Mouse (Mus musculus): Measurements from ENCODE around the gene Edil3. TPM values are rescaled to one million over a fixed set of nuclear protein-coding genes. Genes with fewer than 3 reads are reported as not detected.

Edil3 gene
- polyA plus RNA-seq, 1 experiment from 2014 or later, result 11.6 TPM

DNA sequence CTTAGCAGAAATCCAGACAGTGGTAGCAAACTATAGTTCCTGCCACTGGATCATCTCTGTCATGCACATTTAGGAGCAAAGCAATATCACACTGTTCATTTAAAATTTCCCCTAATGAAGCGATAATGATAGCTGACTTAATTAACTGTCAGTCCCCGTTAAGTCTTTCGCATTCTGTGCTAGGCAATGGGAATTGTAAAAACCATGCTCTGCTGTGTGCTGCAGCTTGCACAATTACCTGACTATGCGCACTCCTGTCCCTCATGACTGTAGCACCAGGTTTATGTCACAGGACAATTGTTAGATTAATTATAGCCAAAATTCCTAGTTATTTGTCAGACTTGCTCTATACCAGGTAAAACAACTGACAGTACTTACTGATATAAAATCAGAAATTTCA lies 348.8 kb downstream of the Edil3 start:
- Histone ChIP-seq H3K4me3 (no peak overlapping the region), H3K27me3 (ENCODE audit: insufficient read depth, poor library complexity, severe bottlenecking) (no peaks in the 10 kb centered on the region), H3K4me1 (no peaks in the 10 kb centered on the region), H3K9me3 (no peaks in the 10 kb centered on the region), H3K36me3 (no peaks in the 10 kb centered on the region), H3K27ac (no peak overlapping the region)
- WGBS, result 94% methylated on average over 4 of the region's 4 CpGs
- DNase-seq (ENCODE audit: low spot score), result no peak

DNA sequence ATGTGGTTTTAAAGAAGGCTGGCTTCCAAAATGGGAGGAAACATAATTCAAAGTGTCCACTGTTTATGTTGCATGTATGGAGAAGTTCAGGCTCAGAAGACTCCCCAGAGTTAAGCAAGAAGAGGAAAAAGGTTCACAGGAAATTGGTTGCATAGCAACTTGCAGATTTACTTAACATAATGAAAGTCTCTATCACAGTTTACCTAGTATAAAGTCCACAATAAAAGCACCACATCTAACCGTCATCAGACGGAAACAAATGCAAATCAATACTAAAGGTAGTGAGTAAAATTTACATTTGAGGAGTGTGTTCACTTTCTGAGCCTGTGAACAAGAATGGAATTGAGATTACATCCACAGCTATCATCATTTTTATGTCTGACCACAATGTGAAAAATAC lies 353.9 kb downstream of the Edil3 start:
- Histone ChIP-seq H3K36me3 (no peaks in the 10 kb centered on the region), H3K4me3 (no peak overlapping the region), H3K27ac (no peak overlapping the region), H3K27me3 (ENCODE audit: insufficient read depth, poor library complexity, severe bottlenecking) (no peaks in the 10 kb centered on the region), H3K4me1 (no peaks in the 10 kb centered on the region), H3K9me3 (no peaks in the 10 kb centered on the region)
- WGBS, result 83% methylated on average over 2 of the region's 2 CpGs
- no peak for DNase-seq (ENCODE audit: low spot score)

DNA sequence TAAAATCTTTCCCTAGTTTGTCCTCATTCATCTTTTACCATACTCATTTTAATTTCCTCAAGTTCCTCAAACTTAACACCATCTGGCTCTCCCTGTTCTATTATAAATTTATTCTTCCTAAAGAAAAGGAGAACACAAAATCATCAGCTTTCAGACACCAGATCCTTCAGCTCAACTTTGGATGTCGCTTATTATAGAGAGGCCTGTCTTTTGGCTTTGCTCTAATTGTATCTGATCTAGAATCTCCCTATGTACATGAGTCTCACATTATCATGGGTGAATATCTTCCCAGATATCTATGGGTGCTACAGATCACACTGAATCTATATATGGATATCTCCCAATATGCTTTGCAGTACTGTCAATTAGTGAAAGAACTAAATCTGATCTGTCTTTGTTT lies 367.8 kb downstream of the Edil3 start:
- H3K4me1 ChIP-seq, result no peaks in the 10 kb centered on the region
- H3K9me3 ChIP-seq, result no peaks in the 10 kb centered on the region
- 91% methylated on average over 1 of the region's 1 CpGs for WGBS
- H3K36me3 ChIP-seq, result no peaks in the 10 kb centered on the region
- no peaks in the 10 kb centered on the region for H3K27me3 ChIP-seq (ENCODE audit: insufficient read depth, poor library complexity, severe bottlenecking)
- no peak overlapping the region for H3K4me3 ChIP-seq
- no peak for DNase-seq (ENCODE audit: low spot score)
- H3K27ac ChIP-seq, result no peak overlapping the region

DNA sequence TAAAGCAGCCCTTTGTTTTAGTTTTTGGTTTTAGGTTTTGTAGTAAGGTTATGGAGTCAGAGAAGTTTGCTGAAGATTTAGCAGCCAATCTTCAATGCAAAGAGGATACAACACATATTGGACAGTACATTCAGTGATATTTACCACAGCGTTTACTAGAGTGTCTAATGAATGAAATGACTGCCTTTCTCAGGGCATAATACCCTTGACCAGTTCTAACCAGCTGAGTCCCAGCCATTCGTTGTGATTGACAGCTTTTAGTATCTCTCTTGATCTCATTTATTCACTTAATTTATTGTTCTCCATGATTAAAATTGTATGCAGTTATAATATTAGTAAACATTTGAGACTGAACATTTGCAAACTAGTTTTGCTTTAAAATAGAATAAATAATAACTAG lies 375.7 kb downstream of the Edil3 start:
- Histone ChIP-seq H3K36me3 (no peaks in the 10 kb centered on the region), H3K4me3 (no peak overlapping the region), H3K27me3 (ENCODE audit: insufficient read depth, poor library complexity, severe bottlenecking) (no peaks in the 10 kb centered on the region), H3K27ac (no peak overlapping the region), H3K9me3 (no peaks in the 10 kb centered on the region), H3K4me1 (no peaks in the 10 kb centered on the region)
- DNase-seq (ENCODE audit: low spot score), result no peak
- WGBS, result 66% methylated on average over 2 of the region's 2 CpGs

DNA sequence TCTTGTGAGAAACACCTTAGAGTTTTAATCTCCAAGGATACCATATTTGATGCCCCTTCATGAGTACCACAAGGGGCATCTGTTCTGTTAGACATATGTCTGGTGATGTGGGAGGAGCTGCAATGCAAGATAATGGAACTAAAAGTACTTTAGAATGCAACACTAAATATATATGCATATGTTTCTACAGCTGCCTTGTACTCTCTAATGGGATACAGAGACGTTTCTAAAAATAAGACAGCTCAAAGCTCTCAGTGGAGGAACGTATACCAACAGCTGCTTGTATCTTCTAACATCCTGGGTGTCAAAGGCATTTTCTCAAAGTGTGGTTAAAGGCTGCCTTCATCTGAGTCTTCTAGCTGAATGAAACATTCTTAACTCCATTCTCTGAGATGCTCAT lies 378.0 kb downstream of the Edil3 start:
- no peak for DNase-seq (ENCODE audit: low spot score)
- H3K27me3 ChIP-seq (ENCODE audit: insufficient read depth, poor library complexity, severe bottlenecking), result no peaks in the 10 kb centered on the region
- WGBS, result 39% methylated on average over 2 of the region's 2 CpGs
- no peak overlapping the region for H3K27ac ChIP-seq
- H3K4me3 ChIP-seq, result no peak overlapping the region
- no peaks in the 10 kb centered on the region for H3K4me1 ChIP-seq
- H3K36me3 ChIP-seq, result no peaks in the 10 kb centered on the region
- no peaks in the 10 kb centered on the region for H3K9me3 ChIP-seq

DNA sequence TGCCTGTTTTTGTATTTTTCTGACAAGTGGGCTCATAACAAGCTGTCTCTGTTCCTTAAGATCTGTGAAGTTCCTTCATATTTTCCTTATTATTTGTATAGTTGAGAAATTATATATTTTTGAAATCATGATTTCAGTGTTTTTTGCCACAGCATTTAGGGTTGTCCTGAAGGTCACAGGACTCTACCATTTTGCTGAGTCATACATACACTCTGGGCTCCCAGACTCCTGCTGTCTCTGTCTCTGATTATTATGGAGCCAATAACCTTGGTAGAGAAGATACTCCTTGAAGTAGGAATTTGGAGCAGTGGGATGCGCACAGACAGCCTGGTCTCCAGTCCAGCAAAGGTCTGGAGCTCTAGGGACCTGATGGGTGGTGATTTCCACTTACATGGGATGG lies 416.8 kb downstream of the Edil3 start:
- DNase-seq (ENCODE audit: low spot score), result no peak
- no peaks in the 10 kb centered on the region for H3K36me3 ChIP-seq
- no peak overlapping the region for H3K27ac ChIP-seq
- no peak overlapping the region for H3K4me3 ChIP-seq
- H3K27me3 ChIP-seq (ENCODE audit: insufficient read depth, poor library complexity, severe bottlenecking), result no peaks in the 10 kb centered on the region
- no peaks in the 10 kb centered on the region for H3K4me1 ChIP-seq
- 96% methylated on average over 1 of the region's 1 CpGs for WGBS
- H3K9me3 ChIP-seq, result no peaks in the 10 kb centered on the region

DNA sequence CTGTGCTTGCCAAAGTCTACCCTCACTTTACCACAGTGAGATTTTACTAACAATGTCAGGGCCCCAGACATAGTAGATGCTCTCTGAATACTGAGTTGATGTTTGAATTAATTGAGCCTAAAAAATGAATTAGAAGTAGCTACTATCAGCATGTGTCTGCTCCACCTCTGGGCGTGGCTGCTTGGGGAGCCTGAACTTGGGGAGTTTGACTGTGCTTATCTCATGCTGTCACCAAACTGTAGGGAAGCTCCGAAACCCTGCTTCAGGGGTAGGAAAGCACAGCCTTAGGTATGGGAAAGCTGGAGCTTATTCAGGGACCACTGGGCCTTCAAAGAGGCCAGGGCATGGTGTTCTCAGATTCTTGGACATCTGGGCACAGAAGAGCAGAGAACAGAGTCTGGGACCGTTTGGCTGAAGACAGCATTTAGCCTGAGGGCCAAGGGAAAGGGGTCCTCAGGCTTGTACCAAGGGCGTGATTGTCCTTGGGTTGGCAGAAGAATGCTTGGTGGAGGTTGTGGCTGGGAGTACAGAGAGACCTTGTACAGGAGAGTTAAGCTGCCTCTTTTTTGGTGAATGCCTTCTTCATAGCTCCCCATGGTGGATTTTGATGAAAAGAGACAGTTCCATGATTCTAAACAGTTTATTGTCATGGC lies 432.8 kb downstream of the Edil3 start:
- 63% methylated on average over 4 of the region's 4 CpGs for WGBS
- DNase-seq (ENCODE audit: low spot score), result no peak
- H3K9me3 ChIP-seq, result no peaks in the 10 kb centered on the region
- no peaks in the 10 kb centered on the region for H3K4me1 ChIP-seq
- no peak overlapping the region for H3K27ac ChIP-seq
- H3K27me3 ChIP-seq (ENCODE audit: insufficient read depth, poor library complexity, severe bottlenecking), result no peaks in the 10 kb centered on the region
- no peak overlapping the region for H3K4me3 ChIP-seq
- no peaks in the 10 kb centered on the region for H3K36me3 ChIP-seq

DNA sequence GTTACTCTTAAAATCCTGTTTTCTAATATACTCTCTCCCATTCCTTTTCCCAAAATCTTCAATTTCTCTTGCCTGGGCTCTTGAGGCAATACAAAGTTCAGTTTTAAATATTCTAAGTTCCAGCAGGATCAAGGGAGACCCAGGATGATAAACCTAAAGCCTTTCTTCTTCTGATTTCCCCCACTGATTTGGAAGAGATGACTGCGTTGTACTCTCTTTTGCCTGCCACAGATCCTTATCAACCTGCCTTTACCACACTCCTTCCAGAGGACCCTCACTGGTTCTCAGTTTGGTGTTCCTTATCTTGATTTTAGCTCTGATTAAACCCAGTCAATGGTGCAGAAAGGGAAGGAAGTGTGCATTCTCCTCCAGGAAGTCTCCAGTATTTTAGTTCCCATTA lies 435.6 kb downstream of the Edil3 start:
- Histone ChIP-seq H3K4me3 (no peak overlapping the region), H3K36me3 (no peaks in the 10 kb centered on the region), H3K4me1 (no peaks in the 10 kb centered on the region), H3K27ac (no peak overlapping the region), H3K9me3 (no peaks in the 10 kb centered on the region), H3K27me3 (ENCODE audit: insufficient read depth, poor library complexity, severe bottlenecking) (no peaks in the 10 kb centered on the region)
- WGBS, result 46% methylated on average over 1 of the region's 1 CpGs
- DNase-seq (ENCODE audit: low spot score), result no peak

DNA sequence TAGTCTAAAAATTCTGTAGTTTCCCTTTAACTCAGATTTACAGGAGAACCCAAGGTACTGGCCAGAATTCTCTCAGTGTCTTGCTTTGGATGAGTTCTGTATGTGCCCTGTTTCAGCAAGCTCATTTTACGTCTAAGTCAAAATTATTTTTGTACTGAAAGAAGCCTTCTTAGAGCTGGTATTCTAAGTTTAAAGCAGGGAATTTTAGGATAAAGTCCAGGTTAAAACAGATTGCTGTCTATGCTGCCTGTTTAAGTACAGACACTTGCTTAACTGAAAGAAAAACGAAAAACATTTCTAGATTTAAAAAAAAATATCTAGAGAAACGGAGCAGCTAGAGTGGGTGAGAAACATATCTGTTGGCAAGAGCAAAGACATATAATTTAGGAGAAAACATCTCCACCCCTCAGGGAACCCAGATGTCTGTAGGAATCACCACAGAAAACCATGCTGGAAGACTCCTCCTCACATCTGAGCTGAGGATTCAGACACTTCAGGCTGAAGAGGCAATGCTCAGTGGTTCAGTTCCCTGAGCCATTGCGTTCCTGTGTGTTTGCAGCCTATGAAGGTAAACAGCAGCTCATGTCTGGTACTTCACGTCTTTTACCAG lies 465.5 kb downstream of the Edil3 start:
- Histone ChIP-seq H3K27me3 (ENCODE audit: insufficient read depth, poor library complexity, severe bottlenecking) (no peaks in the 10 kb centered on the region), H3K36me3 (no peaks in the 10 kb centered on the region), H3K9me3 (no peaks in the 10 kb centered on the region), H3K4me3 (no peak overlapping the region), H3K27ac (no peak overlapping the region), H3K4me1 (no peaks in the 10 kb centered on the region)
- DNase-seq (ENCODE audit: low spot score), result no peak
- 74% methylated on average over 5 of the region's 5 CpGs for WGBS

DNA sequence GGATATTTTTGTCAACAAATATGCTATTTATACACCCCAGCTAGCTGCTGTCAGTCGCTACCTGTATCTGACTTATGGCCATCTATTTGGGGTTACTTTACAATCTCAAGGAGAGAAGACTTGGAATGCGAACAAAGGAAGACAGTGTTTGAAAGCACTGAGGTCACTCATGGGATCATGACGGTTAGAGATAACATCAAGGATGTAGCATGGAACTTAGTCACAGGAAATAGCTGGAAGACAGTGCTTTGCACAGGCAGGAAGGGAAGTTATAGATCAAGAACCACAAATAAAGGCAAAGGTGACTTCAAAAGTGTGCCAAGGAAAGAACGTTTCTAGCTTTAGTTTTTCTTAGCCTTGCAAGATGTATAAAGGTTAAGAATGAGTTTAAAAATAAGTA lies 466.9 kb downstream of the Edil3 start:
- Histone ChIP-seq H3K4me3 (no peak overlapping the region), H3K36me3 (no peaks in the 10 kb centered on the region), H3K9me3 (no peaks in the 10 kb centered on the region), H3K27me3 (ENCODE audit: insufficient read depth, poor library complexity, severe bottlenecking) (no peaks in the 10 kb centered on the region), H3K27ac (no peak overlapping the region), H3K4me1 (no peaks in the 10 kb centered on the region)
- DNase-seq (ENCODE audit: low spot score), result no peak
- 52% methylated on average over 4 of the region's 4 CpGs for WGBS

DNA sequence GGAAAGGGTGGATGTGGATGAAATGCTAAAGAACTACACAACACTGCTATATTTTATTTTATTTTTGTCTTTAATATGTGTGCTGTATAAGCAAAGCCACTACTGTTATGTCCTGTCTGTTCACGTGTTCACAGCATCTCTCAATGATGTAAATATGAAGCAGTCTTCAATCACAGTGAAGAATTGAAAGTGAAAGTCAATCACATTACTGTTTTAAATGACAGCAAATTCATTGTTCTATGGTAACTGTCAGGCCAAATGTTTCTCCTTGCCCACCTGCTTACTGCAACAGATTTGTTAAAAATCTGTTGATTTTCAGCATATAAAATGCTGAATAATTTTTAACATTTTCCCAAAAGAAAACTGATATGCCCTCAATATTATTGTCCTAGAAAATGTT lies 499.9 kb downstream of the Edil3 start:
- H3K27ac ChIP-seq, result no peak overlapping the region
- 76% methylated on average over 1 of the region's 1 CpGs for WGBS
- no peaks in the 10 kb centered on the region for H3K9me3 ChIP-seq
- no peak for DNase-seq (ENCODE audit: low spot score)
- H3K36me3 ChIP-seq, result no peaks in the 10 kb centered on the region
- no peaks in the 10 kb centered on the region for H3K4me1 ChIP-seq
- no peak overlapping the region for H3K4me3 ChIP-seq
- H3K27me3 ChIP-seq (ENCODE audit: insufficient read depth, poor library complexity, severe bottlenecking), result no peaks in the 10 kb centered on the region

DNA sequence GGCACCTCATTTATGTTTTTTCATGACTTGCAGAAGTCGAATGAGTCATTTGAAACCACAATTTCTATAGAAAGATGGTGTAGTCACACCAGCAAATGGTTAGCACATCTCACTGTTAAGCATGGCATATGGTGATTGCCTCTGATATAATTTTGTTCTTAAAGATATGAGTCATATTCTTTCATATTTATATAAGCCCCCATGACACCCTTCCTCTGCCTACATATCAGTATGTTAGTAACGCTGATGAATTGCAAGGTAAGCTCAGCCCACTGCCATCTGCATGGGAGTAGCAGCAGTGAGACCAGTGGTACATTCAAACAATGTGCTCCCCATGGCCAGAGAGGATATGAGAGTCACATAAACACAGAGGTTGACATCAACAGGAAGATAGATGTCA lies 503.0 kb downstream of the Edil3 start:
- no peak for DNase-seq (ENCODE audit: low spot score)
- Histone ChIP-seq H3K36me3 (no peaks in the 10 kb centered on the region), H3K27me3 (ENCODE audit: insufficient read depth, poor library complexity, severe bottlenecking) (no peaks in the 10 kb centered on the region), H3K27ac (no peak overlapping the region), H3K4me1 (no peaks in the 10 kb centered on the region), H3K9me3 (no peaks in the 10 kb centered on the region), H3K4me3 (no peak overlapping the region)
- 77% methylated on average over 2 of the region's 2 CpGs for WGBS

DNA sequence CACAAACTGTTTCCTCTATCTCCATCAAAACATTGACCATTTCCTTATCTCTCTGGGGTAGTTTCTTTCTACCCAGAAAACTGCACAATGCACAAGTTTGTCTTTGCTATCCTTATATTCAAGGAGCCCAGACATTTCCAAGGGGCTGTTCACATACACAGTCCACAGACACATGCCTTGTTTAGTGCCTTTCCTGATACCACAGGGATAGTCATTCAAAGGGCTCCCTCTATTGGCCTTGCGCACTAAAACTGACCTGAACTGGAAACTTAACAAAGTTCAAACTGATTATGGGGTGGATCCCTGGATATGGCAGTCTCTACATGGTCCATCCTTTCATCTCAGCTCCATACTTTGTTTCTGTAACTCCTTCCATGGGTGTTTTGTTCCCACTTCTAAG lies 513.2 kb downstream of the Edil3 start:
- no peak for DNase-seq (ENCODE audit: low spot score)
- no peaks in the 10 kb centered on the region for H3K27me3 ChIP-seq (ENCODE audit: insufficient read depth, poor library complexity, severe bottlenecking)
- WGBS, result 36% methylated on average over 1 of the region's 1 CpGs

More for the DNA sequence above, 513.2 kb downstream of the Edil3 start:
- Histone ChIP-seq H3K4me1 (peaks cover 11% of the 10 kb centered on the region; the same call in 1 of the 2 replicates), H3K9me3 (no peaks in the 10 kb centered on the region), H3K4me3 (no peak overlapping the region), H3K36me3 (no peaks in the 10 kb centered on the region), H3K27ac (no peak overlapping the region)
